Mouse (Mus musculus) layer of hippocampus, postnatal 25 days (tissue): ENCODE measurements at regions not wholly inside any gene's neighbourhood (a gene's known extent, or its start where the extent isn't known, plus 50 kb on each side); places are given as distances from the start of the nearest gene placed in this dataset.
"Not testable (repeated sequence)": the region's sequence is repeated elsewhere in the genome, so short reads cannot be mapped to it uniquely, and the experiment has no call there.

Experiments
- DNase-seq, 2 experiments: peaks; one replicate each; pipeline ENCODE4 v3.0.0; 2022; ENCODE audit warnings: mixed read lengths in 2 of 2, low spot score in 1 of 2; ENCODE audit errors: extremely low spot score in 1 of 2

GRCm38 (mm10) chr3:4907556-4907955, 843.0 kb upstream of the Gm8797 start:
- not testable (repeated sequence) for DNase-seq

- not testable (repeated sequence) for DNase-seq
Observed at GRCm38 (mm10) chr3:4930731-4931130, 819.9 kb upstream of the Gm8797 start.

GRCm38 (mm10) chr3:4971496-4971895, 779.1 kb upstream of the Gm8797 start:
- no peak for DNase-seq

GRCm38 (mm10) chr3:4973278-4973677, 777.3 kb upstream of the Gm8797 start:
- DNase-seq: no peak

- no peak for DNase-seq
Observed at GRCm38 (mm10) chr3:4973764-4974163, 776.8 kb upstream of the Gm8797 start.

GRCm38 (mm10) chr3:4974659-4975058, 775.9 kb upstream of the Gm8797 start:
- no peak for DNase-seq

GRCm38 (mm10) chr3:4976344-4976743, 774.3 kb upstream of the Gm8797 start:
- no peak for DNase-seq

- DNase-seq: no peak
Observed at GRCm38 (mm10) chr3:5017742-5018141, 732.9 kb upstream of the Gm8797 start.
